Mouse (Mus musculus) brain, embryonic 14.5 days (tissue): ENCODE measurements at regions not wholly inside any gene's neighbourhood (a gene's known extent, or its start where the extent isn't known, plus 50 kb on each side); places are given as distances from the start of the nearest gene placed in this dataset.

Experiments used
- DNase-seq: peaks from one replicate; pipeline ENCODE4 v3.0.0-alpha.2; 2011; ENCODE audit warnings: low read depth
- CTCF ChIP-seq: fragments of 200-500 bp; IDR thresholded peaks from 2 replicates; pipeline ENCODE4 v1.5.1; 2012; ENCODE audit warnings: inconsistent platforms, mild to moderate bottlenecking, moderate library complexity, borderline replicate concordance; ENCODE audit not compliant: insufficient read depth, insufficient read length; ENCODE audit errors: extremely low read depth
- POLR2A ChIP-seq: fragments of 200-500 bp; IDR thresholded peaks from 2 replicates; pipeline ENCODE4 v1.6.1; 2012; ENCODE audit warnings: mild to moderate bottlenecking, inconsistent platforms, borderline replicate concordance; ENCODE audit not compliant: poor library complexity, insufficient read depth, insufficient read length, severe bottlenecking; ENCODE audit errors: extremely low read depth

GRCm38 (mm10) chr16:51705026-51705425, 326.0 kb upstream of the Cblb start:
- DNase-seq: no peak
- no peak for TF ChIP-seq POLR2A
- TF ChIP-seq CTCF: no peak

- DNase-seq: no peak
These were observed 312.3 kb upstream of the Cblb start for GRCm38 (mm10) chr16:51718695-51719094.

GRCm38 (mm10) chr16:51719637-51720036, 311.4 kb upstream of the Cblb start:
- no peak for TF ChIP-seq CTCF
- TF ChIP-seq POLR2A: no peak
- DNase-seq: peak; percentile 4

More at GRCm38 (mm10) chr16:51718695-51719094, 312.3 kb upstream of the Cblb start:
- no peak for TF ChIP-seq POLR2A
- no peak for TF ChIP-seq CTCF

GRCm38 (mm10) chr16:51722682-51723081, 308.3 kb upstream of the Cblb start:
- DNase-seq: no peak
- TF ChIP-seq POLR2A (no peak), CTCF (no peak)

GRCm38 (mm10) chr16:51741875-51742274, 289.1 kb upstream of the Cblb start:
- DNase-seq: no peak
- no peak for TF ChIP-seq POLR2A
- no peak for TF ChIP-seq CTCF

- DNase-seq: peak; percentile 65
- TF ChIP-seq CTCF (no peak), POLR2A (no peak)
These were observed 279.1 kb upstream of the Cblb start for GRCm38 (mm10) chr16:51751878-51752277.

GRCm38 (mm10) chr16:51758361-51759227, 272.4 kb upstream of the Cblb start:
- TF ChIP-seq CTCF (no peak), POLR2A (no peak)
- peak; percentile 71 for DNase-seq

GRCm38 (mm10) chr16:51759228-51759647, 271.8 kb upstream of the Cblb start:
- peak; percentile 68 for DNase-seq

GRCm38 (mm10) chr16:51767556-51767955, 263.5 kb upstream of the Cblb start:
- TF ChIP-seq POLR2A: no peak
- no peak for TF ChIP-seq CTCF
- DNase-seq: no peak

More at GRCm38 (mm10) chr16:51759228-51759647, 271.8 kb upstream of the Cblb start:
- TF ChIP-seq CTCF (no peak), POLR2A (no peak)

GRCm38 (mm10) chr16:51778920-51779319, 252.1 kb upstream of the Cblb start:
- no peak for DNase-seq
- TF ChIP-seq CTCF: no peak
- no peak for TF ChIP-seq POLR2A

GRCm38 (mm10) chr16:51795003-51795402, 236.0 kb upstream of the Cblb start:
- no peak for TF ChIP-seq POLR2A
- no peak for TF ChIP-seq CTCF
- no peak for DNase-seq

GRCm38 (mm10) chr16:51807323-51807722, 223.7 kb upstream of the Cblb start:
- TF ChIP-seq POLR2A (no peak), CTCF (no peak)
- DNase-seq: no peak

GRCm38 (mm10) chr16:51809120-51809519, 221.9 kb upstream of the Cblb start:
- DNase-seq: no peak
- TF ChIP-seq POLR2A (no peak), CTCF (no peak)
